Mouse (Mus musculus) liver, embryonic 14.5 days (tissue): ENCODE results near the gene Fus.

ENCODE experiments used
- CTCF ChIP-seq: IDR thresholded peaks from 2 replicates; pipeline ENCODE4 v1.5.1; 2016; ENCODE audit warnings: antibody characterized with exemption, low read depth, control low read depth
- EP300 ChIP-seq: IDR thresholded peaks from 2 replicates; pipeline ENCODE4 v1.6.1; 2016; ENCODE audit warnings: antibody characterized with exemption, low read depth

DNA sequence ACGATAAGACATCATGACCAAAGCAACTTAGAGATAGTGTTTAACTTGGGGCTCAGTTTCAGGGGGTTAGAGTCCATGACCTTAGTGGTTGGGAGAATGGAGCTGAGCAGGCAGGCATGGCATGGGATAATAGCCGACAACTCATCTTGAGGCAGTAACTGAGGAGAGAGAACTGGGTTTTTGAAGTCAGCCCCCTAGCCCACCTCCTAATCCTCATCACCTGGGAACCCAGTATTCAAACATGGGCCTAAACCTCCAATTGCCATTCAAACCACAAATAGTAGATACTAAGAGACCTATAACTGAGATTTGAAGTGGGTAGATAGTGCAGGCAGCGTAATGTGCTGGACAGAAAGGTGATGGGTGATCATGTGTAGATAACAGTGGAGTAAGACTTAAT lies 13.3 kb downstream of the Fus start:
- no peak for TF ChIP-seq CTCF
- TF ChIP-seq EP300, result no peak
